Mouse (Mus musculus) T-helper 2 cell (primary cell): ENCODE measurements around the gene Luc7l3.

Experiments used
- in situ Hi-C: fragments of 300-600 bp; cut with MboI, MseI; formaldehyde crosslinking; loops from one replicate; pipeline ENCODE4 v1.15.1; 2025; ENCODE audit warnings: high pct_unique_total_duplicates

The Luc7l3 gene

GRCm38 (mm10) chr11:94321931-94322400, at the start of gene Luc7l3:
TSS of gene Luc7l3 (minus strand) at chr11:94321988.
- in situ Hi-C loops = no loop called here

- in situ Hi-C loops = no loop called here
These were observed 49.0 kb upstream of the Luc7l3 start for GRCm38 (mm10) chr11:94370809-94371208.

GRCm38 (mm10) chr11:94369981-94370380, 48.2 kb upstream of the Luc7l3 start:
- in situ Hi-C loops = no loop called here

- in situ Hi-C loops = no loop called here
These were observed 43.6 kb upstream of the Luc7l3 start for GRCm38 (mm10) chr11:94365340-94365739.

- in situ Hi-C loops = no loop called here
These were observed 41.9 kb upstream of the Luc7l3 start for GRCm38 (mm10) chr11:94363690-94364089.

- in situ Hi-C loops = no loop called here
These were observed 40.3 kb upstream of the Luc7l3 start for GRCm38 (mm10) chr11:94362101-94362500.

- in situ Hi-C loops = no loop called here
These were observed 39.5 kb upstream of the Luc7l3 start for GRCm38 (mm10) chr11:94361166-94361870.

- in situ Hi-C loops = loop anchor here (10.0 kb wide), 1 partner anchor 396 kb away; no protein-coding TSS in a partner anchor
These were observed 37.4 kb upstream of the Luc7l3 start for GRCm38 (mm10) chr11:94359168-94359567.

- in situ Hi-C loops = loop anchor here (10.0 kb wide), 1 partner anchor 399 kb away; no protein-coding TSS in a partner anchor
These were observed 33.9 kb upstream of the Luc7l3 start for GRCm38 (mm10) chr11:94355521-94356217.

GRCm38 (mm10) chr11:94351094-94351493, 29.3 kb upstream of the Luc7l3 start:
- in situ Hi-C loops = loop anchor here (10.0 kb wide), 1 partner anchor 404 kb away; no protein-coding TSS in a partner anchor

GRCm38 (mm10) chr11:94350337-94350736, 28.5 kb upstream of the Luc7l3 start:
- in situ Hi-C loops = loop anchor here (10.0 kb wide), 1 partner anchor 404 kb away; no protein-coding TSS in a partner anchor

GRCm38 (mm10) chr11:94349839-94350238, 28.1 kb upstream of the Luc7l3 start:
- in situ Hi-C loops = loop anchor here (5.0 to 10.0 kb wide), 3 partner anchors 37 to 405 kb away; no protein-coding TSS in a partner anchor

- in situ Hi-C loops = loop anchor here (5.0 kb wide), 2 partner anchors 40 to 145 kb away; no protein-coding TSS in a partner anchor
These were observed 25.3 kb upstream of the Luc7l3 start for GRCm38 (mm10) chr11:94347063-94347575.

GRCm38 (mm10) chr11:94346611-94347010, 24.8 kb upstream of the Luc7l3 start:
- in situ Hi-C loops = loop anchor here (5.0 kb wide), 2 partner anchors 41 to 146 kb away; no protein-coding TSS in a partner anchor

- in situ Hi-C loops = loop anchor here (5.0 kb wide), 2 partner anchors 41 to 146 kb away; no protein-coding TSS in a partner anchor
These were observed 24.1 kb upstream of the Luc7l3 start for GRCm38 (mm10) chr11:94345926-94346325.

GRCm38 (mm10) chr11:94344470-94344869, 22.7 kb upstream of the Luc7l3 start:
- in situ Hi-C loops = no loop called here

GRCm38 (mm10) chr11:94343955-94344358, 22.2 kb upstream of the Luc7l3 start:
- in situ Hi-C loops = no loop called here

- in situ Hi-C loops = no loop called here
These were observed 20.5 kb upstream of the Luc7l3 start for GRCm38 (mm10) chr11:94342114-94342905.

- in situ Hi-C loops = no loop called here
These were observed 19.5 kb upstream of the Luc7l3 start for GRCm38 (mm10) chr11:94340948-94341933.
